Mouse (Mus musculus): ENCODE measurements around the gene Mertk.

The Mertk gene

DNA sequence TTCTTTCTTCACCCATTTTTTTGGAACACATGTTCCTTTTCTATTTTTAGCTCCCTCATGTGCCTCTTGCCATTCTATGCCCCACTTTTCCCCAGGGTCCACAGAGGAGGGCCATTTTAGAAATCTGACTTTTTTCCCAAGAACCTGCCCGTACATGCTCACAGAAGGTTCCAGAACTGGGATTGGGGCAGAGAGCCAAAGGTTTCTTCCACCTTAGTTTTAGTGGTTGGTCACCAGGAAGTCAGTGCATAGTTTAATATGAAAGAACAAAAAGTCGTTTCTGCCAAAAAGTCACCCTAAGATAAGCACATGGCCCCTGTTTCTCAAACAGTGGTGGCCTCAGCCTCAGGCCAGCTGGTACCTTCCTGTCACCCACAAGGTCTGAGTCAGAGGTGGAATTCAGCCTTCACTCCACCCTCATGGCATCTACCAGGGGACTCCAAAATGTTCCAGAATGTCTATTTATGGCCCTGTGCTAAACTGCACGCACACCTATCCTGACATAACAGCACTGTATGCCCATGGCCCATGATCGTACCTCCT is 56.5 kb downstream of the Mertk start:
- in situ Hi-C loops (cut with MboI, MseI) = loop anchor here in 1 of 2 experiments (10.0 kb wide), 1 partner anchor 1030 kb away; no protein-coding TSS in a partner anchor

DNA sequence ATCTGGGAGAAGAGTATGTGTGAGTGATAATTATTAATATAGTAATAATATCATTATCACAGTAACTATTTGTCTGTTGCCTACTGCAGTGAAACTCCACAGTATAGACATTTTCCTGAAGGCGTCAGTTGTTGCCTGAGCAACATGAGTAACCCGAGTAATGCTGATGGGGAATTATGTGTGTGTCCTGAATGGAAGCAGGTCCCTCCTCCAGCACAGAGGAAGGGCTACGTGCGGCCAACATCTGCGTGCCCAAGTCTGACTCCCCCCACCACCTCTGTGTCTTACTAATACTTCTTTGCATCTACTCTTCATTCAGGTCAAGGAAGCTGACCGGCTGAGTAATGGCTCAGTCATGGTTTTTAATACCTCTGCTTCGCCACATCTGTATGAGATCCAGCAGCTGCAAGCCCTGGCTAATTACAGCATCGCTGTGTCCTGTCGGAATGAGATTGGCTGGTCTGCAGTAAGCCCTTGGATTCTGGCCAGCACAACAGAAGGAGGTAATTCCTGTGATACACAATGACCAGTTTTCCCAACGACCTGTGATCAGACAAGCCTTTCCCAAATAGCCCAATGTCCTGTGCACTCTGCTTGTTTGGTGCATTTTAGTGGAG is 60.1 kb downstream of the Mertk start:
- in situ Hi-C loops (cut with MboI, MseI) = loop anchor here in 1 of 2 experiments (10.0 kb wide), 1 partner anchor 1026 kb away; no protein-coding TSS in a partner anchor

DNA sequence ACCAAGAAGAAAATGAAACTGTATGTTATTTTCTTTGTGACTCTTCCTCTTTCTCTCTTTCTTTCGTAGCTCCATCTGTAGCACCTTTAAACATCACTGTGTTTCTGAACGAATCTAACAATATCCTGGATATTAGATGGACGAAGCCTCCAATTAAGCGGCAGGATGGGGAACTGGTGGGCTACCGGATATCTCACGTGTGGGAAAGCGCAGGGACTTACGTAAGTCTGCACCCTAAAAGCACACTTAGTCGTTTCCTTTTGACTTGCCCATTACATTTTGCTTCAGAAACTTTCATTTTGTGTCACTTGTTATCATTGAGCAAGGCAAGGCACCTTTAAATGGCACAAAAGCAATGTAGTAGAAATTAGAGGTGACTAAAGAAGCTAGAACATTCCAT is 63.3 kb downstream of the Mertk start:
- in situ Hi-C loops (cut with MboI, MseI) = no loop called here

DNA sequence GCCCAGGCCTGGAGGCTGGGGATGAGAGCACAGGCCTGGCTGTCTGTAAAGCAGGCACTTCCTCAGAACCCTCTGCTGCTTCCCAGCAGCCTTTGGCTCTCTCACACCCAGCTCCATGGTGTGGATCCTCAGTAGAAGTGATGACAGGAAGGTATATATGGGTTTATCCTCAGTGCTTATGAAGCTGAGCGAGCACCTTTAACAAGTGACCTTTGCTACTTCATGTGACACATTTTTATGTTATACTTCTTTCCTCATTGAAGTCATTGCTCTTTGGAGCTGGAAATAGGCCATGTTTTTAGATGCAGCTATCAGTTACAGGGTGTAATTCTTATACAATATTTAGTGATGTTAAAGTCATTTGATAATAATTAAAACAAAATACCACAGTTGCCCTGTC is 67.0 kb downstream of the Mertk start:
- in situ Hi-C loops (cut with MboI, MseI) = no loop called here

DNA sequence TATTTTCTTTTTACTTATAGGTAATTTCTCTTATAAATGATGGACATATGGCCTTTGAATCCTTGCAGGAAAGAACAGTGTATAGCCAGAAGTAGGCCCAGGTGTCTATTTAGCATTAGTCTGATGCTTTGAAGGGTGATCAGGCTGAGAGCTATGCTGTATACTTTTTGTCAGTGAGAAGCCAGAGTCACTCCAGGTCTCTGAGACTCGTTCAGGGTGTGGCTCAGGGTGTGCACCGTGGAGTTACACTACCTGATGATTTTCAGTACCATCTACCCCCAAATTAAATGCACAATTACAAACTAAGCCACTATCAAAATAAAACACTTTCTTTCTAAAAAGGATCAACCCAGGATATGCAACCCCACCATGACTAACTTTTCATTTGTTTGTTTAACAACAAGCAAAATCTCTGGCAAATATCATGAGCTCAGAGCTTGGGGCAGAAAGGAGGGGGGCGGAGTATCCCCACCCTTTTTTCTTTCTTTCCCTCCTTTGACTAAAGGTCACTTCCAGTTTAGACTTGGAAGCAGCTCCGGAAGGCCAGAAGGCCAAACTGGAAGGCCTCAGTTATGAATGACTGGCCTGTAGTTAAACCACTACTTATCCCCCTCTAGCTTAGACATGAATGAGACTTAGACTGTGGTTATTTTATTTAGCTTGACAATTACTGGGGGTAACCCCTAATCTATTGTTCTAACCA is 69.9 kb downstream of the Mertk start:
- in situ Hi-C loops (cut with MboI, MseI) = no loop called here

DNA sequence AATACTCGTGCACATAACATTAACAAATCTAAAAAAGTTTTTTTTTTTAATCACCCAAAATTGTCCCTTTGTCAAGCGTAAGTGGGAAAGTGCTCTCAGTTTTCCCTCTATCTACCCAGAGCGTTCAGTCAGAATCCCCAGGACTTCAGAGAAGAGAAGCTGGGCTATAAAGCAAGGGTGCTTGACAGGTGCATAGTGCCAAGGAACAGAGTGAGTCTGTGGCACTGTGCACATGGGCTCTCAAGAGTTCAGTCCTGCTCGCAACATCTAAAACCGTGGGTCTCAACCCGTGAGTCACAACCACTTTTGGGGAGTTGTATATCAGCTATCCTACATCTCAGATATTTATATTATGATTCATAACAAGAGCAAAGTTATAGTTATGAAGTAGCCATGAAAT is 71.8 kb downstream of the Mertk start:
- in situ Hi-C loops (cut with MboI, MseI) = no loop called here

DNA sequence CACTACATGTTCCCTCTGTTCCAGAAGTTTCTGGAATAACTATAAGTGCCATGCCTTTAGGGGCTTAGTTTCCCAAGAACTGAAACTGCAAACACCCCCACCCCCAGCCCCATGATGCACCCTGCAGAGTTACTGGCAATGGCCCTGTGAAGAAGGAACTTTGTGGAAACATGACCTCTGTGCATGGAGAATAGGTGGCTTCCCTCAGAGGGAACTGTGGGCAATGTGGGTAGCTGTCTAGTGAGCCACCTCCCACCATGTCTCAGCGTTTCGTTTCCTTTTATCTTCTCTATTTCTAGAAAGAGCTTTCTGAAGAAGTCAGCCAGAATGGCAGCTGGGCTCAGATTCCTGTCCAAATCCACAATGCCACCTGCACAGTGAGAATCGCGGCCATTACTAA is 72.3 kb downstream of the Mertk start:
- in situ Hi-C loops (cut with MboI, MseI) = no loop called here

DNA sequence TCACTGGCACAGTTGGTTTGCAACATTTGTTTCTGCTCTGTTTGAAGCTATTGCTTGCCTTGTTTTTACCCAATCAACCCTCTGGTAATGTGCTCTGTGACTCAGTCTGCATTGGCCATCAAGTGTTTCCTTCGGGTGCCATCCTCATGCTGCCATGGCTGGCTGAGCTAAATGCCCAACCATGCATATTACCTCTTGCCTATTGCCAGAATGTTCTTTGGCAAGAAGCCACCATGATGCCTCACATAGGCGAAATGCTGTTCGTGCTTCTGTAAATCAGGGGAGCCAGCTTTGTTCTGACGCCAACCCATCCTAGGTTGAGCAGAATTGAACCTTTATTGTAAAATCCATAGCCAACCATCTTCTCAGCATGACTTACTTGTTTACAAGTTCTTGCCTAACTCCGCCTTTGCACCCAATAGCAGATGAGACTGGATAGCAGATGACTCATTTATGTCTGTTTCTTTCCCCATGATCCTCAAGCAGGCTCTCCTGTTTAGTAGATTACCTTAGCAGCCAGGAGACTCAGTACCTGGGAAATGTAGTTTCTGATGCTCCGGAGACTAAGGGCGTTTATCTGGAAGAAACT is 73.1 kb downstream of the Mertk start:
- in situ Hi-C loops (cut with MboI, MseI) = no loop called here

DNA sequence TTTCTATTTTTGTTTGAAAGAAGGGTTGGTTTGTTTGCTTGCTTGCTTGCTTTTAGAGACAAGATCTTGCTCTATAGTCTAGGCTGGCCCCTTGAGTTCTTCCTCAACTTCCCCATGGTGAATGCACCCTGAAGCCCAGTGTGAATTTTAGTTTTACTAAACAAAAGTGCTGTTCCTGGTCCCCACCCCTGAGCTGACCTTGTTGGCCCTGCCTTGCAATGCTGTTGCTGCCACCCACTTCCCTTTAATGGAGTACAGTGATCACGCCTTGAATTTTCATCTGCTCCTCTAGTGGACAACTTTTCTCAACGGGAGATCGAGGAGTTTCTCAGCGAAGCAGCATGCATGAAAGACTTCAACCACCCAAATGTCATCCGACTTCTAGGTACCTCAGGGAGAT is 83.5 kb downstream of the Mertk start:
- in situ Hi-C loops (cut with MboI, MseI) = no loop called here

DNA sequence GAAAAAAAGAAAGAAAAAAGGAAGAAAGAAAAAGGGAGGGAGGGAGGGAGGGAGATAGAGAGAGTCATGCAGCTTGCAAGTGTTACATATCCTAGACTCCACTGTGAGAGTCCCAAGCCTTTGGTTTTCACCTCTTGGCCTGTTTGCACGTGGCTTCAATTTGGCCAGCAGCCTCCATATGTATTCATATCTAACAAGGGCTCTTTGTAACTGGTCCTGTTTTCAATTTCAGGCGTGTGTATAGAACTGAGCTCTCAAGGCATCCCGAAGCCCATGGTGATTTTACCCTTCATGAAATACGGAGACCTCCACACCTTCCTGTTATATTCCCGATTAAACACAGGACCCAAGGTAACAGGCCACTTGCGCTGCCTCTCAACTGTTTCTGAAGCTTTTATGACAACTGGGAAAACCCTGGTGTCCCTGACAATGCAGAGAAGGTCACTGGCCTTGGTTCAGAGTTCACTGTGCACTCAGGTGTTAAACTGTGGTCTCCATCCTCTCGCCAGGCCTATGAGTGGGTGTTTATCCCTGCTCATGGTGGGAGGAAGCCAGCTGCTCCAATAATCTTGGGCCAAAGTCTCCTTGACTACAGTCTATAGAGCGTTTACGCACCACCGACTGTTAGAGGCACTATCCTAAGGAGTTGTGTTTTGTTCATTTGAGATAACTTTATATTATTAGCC is 85.0 kb downstream of the Mertk start:
- in situ Hi-C loops (cut with MboI, MseI) = no loop called here

DNA sequence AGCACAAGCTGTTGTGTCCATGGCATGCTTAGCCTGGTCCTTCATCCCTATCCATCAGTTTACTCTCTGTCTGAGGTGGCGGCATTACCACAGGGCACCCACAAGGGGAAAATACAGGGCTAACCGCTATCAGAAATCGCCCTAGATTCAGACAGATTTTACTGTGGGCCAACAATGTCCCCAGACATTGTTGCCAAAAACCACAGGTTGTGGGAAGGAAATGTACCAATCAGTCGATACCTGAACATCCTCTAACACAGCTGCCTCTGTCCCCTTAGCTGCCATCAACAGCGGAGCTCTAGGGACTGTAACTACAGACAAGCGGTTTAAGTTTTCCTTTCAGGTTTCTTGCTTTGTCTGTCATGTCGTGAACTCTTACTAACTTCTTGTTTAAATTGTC is 86.1 kb downstream of the Mertk start:
- in situ Hi-C loops (cut with MboI, MseI) = no loop called here

DNA sequence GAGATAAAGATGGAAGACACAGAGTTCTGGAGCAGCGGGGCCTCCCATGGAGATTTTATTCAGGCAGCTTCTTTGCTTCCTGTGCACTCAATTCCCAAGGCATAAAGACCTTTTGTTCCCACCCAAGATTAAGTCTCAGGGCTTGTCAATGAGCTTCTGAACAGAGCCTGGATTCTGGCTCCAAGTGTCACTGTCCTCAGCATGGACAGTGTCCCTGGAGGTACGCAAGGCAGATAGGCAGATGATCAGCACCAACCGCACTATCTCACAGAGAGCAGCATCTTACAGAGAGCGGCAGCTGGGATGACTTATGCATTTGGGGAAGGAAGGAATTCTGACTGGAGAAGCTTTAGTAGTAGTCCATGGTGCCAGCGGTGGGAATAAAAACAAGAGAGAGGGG is 87.6 kb downstream of the Mertk start:
- in situ Hi-C loops (cut with MboI, MseI) = no loop called here

DNA sequence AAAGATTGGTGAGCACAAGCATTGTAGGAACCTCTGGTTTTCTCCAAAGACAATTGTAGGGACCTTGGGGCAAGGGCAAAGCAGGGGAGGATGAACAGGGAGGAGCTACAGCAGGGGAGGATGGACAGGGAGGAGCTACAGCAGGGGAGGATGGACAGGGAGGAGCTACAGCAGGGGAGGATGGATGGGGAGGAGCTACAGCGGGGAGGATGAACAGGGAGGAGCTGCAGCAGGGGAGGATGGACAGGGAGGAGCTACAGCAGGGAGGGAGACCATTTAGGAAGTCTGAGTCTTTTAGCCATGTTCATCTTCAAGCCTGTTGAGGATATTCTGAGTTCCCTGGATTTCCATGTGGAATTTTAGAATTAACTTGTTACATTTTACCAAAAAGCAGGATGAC is 88.0 kb downstream of the Mertk start:
- in situ Hi-C loops (cut with MboI, MseI) = no loop called here

DNA sequence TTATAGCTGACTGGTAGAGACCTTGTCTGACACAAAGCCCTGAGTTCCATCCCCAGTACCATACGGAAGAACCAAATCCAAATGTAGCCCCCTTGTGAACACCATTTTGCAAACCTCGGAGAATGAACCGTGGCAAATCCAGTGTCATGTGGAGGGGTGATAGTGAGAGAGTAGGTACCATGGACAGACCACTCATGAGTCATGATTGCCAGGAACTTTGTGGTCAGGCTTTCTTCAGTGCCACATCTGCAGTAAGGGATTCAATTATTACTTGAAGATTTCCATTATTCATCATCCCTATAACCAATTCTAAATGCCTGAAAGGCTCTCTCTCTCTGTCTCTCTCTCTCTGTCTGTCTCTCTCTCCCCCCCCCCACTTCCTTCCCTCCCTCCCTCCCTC is 89.0 kb downstream of the Mertk start:
- in situ Hi-C loops (cut with MboI, MseI) = no loop called here

DNA sequence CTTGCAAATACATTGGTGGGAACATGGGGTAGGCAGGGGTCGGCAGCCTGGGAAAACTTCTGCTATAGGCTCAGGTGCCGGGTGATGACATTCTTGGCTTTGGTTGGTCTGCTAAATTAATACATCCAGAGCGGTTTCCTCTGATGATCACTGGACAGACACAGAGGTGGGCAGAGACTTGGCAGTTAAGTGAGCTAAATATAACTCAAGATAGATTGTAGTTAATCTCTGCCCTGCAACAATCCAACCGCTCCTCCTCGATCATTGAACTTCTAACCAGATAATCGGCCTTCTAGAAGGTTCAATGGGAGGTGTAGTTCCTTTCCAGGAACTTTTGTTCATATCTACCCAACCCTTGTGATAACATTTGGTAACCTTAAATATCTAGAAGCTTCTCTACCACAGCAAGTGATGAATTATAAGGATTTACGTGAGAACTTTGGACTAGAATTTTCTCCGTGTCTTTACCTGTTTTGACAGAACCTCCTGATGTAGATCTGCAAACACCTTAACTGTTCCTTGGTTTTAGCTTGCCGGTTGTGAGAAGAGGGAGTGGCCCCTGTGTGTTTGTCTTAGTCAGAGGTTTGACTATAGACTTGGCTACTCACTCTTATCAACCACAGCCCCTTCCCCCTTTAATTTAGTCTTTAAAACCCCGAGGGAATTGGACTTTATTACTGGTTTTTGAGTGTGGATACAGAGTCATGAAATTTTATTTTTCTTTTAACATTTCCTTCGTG is 92.3 kb downstream of the Mertk start:
- in situ Hi-C loops (cut with MboI, MseI) = no loop called here

DNA sequence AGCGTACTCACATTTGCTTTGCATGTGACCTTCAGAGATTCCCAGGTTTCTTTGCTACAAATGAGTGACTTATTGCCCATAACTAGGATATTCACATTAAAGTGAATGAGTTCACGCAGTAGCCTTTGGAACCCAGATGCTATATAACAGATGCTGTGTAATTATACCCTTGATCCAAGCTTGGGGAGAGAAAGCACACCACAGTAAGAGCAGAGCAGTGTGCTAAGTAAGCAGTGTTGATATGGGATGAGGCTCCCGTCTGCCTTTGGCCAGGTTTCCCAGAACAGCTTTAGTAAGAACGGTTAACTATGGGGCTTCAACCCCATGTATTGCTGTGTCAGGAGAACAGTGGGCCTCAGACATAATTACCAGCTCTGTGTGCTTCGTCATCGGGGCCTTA is 95.2 kb downstream of the Mertk start:
- in situ Hi-C loops (cut with MboI, MseI) = no loop called here

DNA sequence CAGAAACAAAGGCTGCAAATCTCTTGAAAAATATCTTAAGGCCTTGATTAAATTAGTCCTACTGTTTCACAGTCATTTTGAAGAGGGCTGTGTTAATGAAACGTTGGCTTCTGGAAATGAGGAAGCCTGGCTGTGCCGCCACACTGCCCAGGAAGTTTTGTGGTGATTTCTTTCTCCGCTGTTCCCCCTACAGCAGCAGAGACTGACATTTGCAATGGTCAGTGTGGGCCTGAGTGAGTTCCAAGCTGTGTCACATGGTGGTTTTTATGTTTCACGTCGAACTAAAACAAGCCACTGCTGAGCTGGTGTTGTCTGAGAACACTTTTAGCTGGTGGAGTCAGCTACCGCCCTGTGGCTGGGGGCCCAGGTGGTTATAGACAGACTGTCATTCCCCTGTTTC is 97.7 kb downstream of the Mertk start:
- in situ Hi-C loops (cut with MboI, MseI) = no loop called here

DNA sequence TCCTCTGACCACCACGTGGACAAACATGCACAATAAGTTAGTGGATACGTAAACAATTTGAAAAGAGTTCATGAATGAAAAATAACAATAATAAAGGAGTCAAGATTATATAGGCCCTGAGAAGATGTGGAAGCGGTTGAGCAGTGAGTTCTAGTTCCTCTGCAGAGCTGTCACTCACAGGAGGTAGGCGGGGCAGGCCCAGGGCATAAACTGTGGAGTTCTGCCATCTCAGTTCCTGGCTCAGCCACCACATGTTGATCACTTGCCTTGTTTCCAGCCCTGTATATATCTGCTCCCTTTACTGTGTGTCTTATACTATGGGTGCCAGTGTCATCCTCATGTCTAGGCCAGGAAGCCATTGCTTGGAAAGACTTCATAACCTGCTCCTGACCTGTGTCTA is 104.7 kb downstream of the Mertk start:
- in situ Hi-C loops (cut with MboI, MseI) = loop anchor here in 1 of 2 experiments (5.0 kb wide), 1 partner anchor 91 kb away; no protein-coding TSS in a partner anchor

DNA sequence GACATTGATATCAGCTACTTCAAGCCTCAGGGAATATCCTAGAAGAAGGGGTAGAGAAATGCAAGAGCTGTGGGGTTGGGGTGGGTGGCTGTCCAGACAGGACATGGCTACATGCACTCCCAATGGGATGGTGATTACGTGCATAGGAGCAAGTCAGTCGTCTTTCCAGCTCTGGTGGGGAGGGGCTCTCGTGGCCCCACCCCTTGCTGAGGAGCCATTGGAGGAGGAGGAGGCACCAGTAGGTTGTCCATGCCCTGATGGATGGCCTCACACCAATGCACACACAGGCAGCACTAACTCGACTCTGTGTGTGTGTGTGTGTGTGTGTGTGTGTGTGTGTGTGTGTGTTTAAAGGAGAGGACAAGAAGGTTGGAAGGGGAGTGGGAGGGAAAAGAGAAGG is 106.6 kb downstream of the Mertk start:
- in situ Hi-C loops (cut with MboI, MseI) = no loop called here

DNA sequence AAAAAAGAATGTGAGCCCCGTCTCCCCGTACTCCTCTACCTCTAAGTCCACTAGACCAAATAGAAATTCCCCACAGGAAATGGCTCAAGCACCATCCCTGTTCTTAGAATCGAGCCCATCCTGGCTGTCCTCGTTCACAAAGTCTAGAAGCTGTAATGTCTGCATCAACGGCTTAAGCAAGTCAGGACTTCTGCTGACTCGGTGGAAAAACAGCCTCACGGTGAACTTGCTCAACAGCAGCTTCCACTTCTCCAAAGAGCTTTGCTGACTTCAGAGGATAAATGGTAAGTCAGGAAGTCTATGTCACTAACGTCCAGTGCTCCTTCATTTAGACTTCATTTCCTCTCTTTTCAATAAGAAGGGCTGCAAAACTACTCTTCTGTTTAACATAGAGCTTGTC is 107.8 kb downstream of the Mertk start:
- in situ Hi-C loops (cut with MboI, MseI) = no loop called here

DNA sequence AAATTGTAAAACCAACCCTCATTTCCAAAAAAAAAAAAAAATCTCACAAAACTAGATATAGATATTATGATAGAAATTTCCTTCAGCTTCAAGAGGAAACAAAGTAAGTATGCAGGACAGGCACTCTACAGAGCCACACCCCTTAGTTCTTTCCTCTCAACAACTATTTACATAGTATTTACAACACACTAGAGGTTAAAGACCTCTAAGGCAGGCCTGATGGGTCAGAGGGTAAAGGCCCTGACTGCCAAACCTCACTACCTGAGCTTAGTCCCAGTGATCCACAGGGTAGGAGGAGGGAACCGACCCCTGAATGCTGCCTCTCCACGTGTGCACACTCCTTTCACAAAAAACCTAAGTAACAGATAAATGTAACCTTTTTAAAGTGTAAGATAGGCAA is 114.0 kb downstream of the Mertk start:
- in situ Hi-C loops (cut with MboI, MseI) = no loop called here
